Mouse (Mus musculus) heart, postnatal 0 days (tissue): Measurements from ENCODE around the gene Hmga2. TPM values are rescaled to one million over a fixed set of nuclear protein-coding genes. Genes with fewer than 3 reads are reported as not detected.

Experiments used
- ATAC-seq: fragments of 200-750 bp; cut with Nextera tagmentation; 2 replicates; pipeline ENCODE4 v1.8.0; 2017; ENCODE audit warnings: low read depth, moderate number of reproducible peaks, moderate library complexity; ENCODE audit not compliant: insufficient read depth
- DNase-seq: peaks from one replicate; pipeline ENCODE4 v3.0.0-alpha.2; 2016; ENCODE audit warnings: low spot score
- H3K27ac ChIP-seq: fragments of 300-500 bp; sonication (generic); 2 replicates; pipeline ENCODE4 v1.5.1; 2014; ENCODE audit warnings: low read depth, mild to moderate bottlenecking
- H3K27me3 ChIP-seq: fragments of 300-500 bp; sonication (generic); 2 replicates; pipeline ENCODE4 v1.6.1; 2014; ENCODE audit warnings: low read length, mixed read lengths; ENCODE audit not compliant: control insufficient read depth, insufficient read depth
- H3K36me3 ChIP-seq: fragments of 300-500 bp; sonication (generic); replicated peaks from 2 replicates; pipeline ENCODE4 v1.6.1; 2014; ENCODE audit warnings: low read length, mixed read lengths; ENCODE audit not compliant: control insufficient read depth, insufficient read depth
- H3K4me1 ChIP-seq: fragments of 300-500 bp; sonication (generic); 2 replicates; pipeline ENCODE4 v1.6.1; 2014; ENCODE audit warnings: antibody characterized with exemption; ENCODE audit not compliant: control insufficient read depth, insufficient read depth
- H3K4me2 ChIP-seq: fragments of 300-500 bp; sonication (generic); 2 replicates; pipeline ENCODE4 v1.6.1; 2014; ENCODE audit warnings: low read depth, mild to moderate bottlenecking, low read length, moderate library complexity
- H3K4me3 ChIP-seq: fragments of 300-500 bp; sonication (generic); 2 replicates; pipeline ENCODE4 v1.5.1; 2014; ENCODE audit warnings: low read depth, low read length
- H3K9ac ChIP-seq: fragments of 300-500 bp; sonication (generic); replicated peaks from 2 replicates; pipeline ENCODE4 v1.6.1; 2014; ENCODE audit warnings: low read depth, low read length, mixed read lengths
- H3K9me3 ChIP-seq: fragments of 300-500 bp; sonication (generic); replicated peaks from 2 replicates; pipeline ENCODE4 v1.6.1; 2016; ENCODE audit warnings: low read length; ENCODE audit not compliant: control insufficient read depth
- CTCF ChIP-seq: IDR thresholded peaks from 2 replicates; pipeline ENCODE4 v1.5.1; 2016; ENCODE audit warnings: antibody characterized with exemption, control low read depth, low read depth
- EP300 ChIP-seq: IDR thresholded peaks from 2 replicates; pipeline ENCODE4 v1.6.1; 2016; ENCODE audit warnings: antibody characterized with exemption, low read depth
- WGBS: fragments of 180-500 bp; shearing (Covaris S2); extraction: QIAGEN DNeasy Blood & Tissue Kit; methylation state at CpG from one replicate; pipeline ENCODE4 v1.1.7; 2014; 5-methylcytosine and 5-hydroxymethylcytosine counted together
- polyA plus RNA-seq: library from polyadenylated mRNA; unstranded; fragments of >200 nt; fragmentation: Nextera tagmentation; extraction: Ambion mirVana; gene quantifications from 2 replicates; pipeline ENCODE4 v1.2.1, GENCODE M21; 2015
- total RNA-seq: library from RNA; depleted of rRNA; stranded (reverse); fragments of >200 nt; gene quantifications from 2 replicates; pipeline ENCODE4 v1.2.3, GENCODE M21; 2014; ENCODE audit warnings: low replicate concordance

The Hmga2 gene
- total and polyA plus RNA-seq, 2 experiments from 2014 or later, result 0.53 to 1.0 TPM

DNA sequence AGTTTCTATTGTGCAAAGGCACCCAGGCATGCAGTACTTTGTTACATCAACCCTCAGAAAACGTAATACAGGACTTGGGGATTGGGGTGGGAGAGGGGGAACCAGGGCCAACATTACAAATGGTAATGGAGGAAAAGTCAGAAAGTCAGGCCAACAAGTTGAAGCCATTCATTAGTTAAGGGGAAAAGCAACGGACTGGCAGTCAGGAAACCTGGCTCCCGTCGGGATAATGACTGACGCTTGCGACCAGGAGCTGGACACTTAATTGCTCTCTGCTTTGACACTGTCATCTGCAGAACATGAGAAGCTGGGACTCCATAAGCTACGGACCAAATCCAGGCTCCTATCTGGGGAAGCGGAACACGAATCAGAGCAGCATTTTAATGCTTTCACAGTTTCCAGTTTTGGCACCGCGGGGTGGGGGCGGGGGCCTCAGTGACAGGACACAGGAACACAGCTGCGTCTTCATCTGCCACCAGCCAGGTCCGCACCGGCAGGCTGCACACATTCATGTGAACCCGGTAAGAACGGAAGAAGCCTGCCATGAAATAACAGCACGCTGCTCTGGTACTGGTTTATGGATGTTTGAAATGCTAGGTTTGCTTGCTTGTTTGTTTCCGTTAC lies 26.5 kb downstream of the Hmga2 start:
- Histone ChIP-seq H3K36me3 (no peaks in the 10 kb centered on the region), H3K4me1 (no peaks in the 10 kb centered on the region), H3K27ac (no peak overlapping the region), H3K4me2 (peak overlapping the region; percentile 8; the same call in 1 of the 2 replicates), H3K27me3 (no peaks in the 10 kb centered on the region), H3K4me3 (no peak overlapping the region), H3K9me3 (no peaks in the 10 kb centered on the region), H3K9ac (no peak overlapping the region)
- WGBS, result 60% methylated on average over 19 of the region's 19 CpGs
- no peak for TF ChIP-seq CTCF
- TF ChIP-seq EP300, result no peak
- no peak for DNase-seq
- ATAC-seq, result no peak

DNA sequence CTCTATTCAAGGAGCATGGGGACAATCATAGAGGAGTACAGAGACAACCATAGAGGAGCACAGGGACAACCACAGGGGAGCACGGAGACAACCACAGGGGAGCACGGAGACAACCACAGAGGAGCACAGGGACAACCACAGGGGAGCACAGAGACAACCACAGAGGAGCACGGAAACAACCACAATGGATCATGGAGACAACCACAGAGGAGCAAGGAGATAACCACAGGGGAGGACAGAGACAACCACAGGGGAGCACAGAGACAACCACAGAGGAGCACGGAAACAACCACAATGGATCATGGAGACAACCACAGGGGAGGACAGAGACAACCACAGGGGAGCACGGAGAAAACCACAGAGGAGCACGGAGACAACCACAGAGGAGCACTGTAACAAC lies 29.5 kb downstream of the Hmga2 start:
- TF ChIP-seq CTCF (no peak), EP300 (no peak)
- Histone ChIP-seq H3K4me1 (no peaks in the 10 kb centered on the region), H3K9ac (no peak overlapping the region), H3K9me3 (no peaks in the 10 kb centered on the region), H3K27me3 (no peaks in the 10 kb centered on the region), H3K27ac (no peak overlapping the region), H3K4me2 (no peak overlapping the region), H3K4me3 (no peak overlapping the region), H3K36me3 (no peaks in the 10 kb centered on the region)
- WGBS, result 93% methylated on average over 6 of the region's 6 CpGs
- DNase-seq (no peak), ATAC-seq (no peak)

DNA sequence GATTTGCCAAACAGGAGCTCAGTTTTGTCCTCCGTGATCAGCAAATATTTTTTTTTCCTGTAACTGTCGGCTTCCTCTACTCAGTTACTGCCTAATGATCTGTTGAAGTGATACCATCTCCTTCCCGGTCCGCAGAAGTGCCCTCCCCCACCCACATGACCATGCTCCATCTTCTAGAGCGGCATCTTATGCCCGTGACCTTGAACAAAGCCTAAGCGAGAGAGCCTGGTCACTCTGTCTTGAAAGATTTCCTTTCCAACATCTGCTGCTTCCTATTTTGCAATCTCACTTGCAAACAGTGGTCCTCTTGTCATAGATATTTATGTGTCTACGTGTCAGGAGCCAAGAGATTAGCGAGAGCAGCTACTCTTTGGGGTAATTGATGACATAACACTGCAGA lies 30.1 kb downstream of the Hmga2 start:
- Histone ChIP-seq H3K4me1 (no peaks in the 10 kb centered on the region), H3K36me3 (no peaks in the 10 kb centered on the region), H3K4me2 (no peak overlapping the region), H3K4me3 (no peak overlapping the region), H3K9me3 (no peaks in the 10 kb centered on the region), H3K27me3 (no peaks in the 10 kb centered on the region), H3K27ac (no peak overlapping the region), H3K9ac (no peak overlapping the region)
- TF ChIP-seq EP300 (no peak), CTCF (no peak)
- WGBS, result 63% methylated on average over 9 of the region's 9 CpGs
- ATAC-seq (no peak), DNase-seq (no peak)

DNA sequence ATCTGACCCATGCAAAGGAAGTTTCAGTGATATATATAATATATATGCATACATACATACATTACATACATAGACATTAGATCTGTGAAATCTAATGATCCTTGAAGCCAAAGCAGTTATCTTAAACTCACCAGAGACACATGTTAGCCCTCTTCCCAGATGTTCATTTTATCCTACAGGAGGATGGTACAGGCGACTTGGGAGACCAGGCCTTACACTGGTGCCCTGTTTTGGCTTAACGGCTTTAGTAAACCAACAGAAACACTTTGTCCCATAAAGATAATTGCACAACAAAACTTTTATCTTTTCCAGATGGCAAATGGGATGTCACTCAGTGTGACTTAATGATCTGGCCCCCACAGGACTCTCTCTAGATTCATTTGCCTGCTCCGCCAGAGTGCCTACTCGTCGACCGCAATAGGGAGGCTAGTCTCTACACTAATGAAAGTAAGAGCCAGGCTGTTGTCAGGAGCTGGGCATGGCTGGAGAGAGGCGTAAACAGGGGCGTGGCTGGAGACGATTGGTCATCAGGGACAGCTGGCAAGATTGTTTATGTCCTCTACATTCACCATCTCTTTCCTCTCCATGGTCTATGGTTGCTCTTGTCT lies 31.7 kb downstream of the Hmga2 start:
- no peak for DNase-seq
- Histone ChIP-seq H3K9me3 (no peaks in the 10 kb centered on the region), H3K27ac (no peak overlapping the region), H3K4me2 (no peak overlapping the region), H3K27me3 (no peaks in the 10 kb centered on the region), H3K4me1 (no peaks in the 10 kb centered on the region), H3K9ac (no peak overlapping the region), H3K36me3 (no peaks in the 10 kb centered on the region), H3K4me3 (no peak overlapping the region)
- ATAC-seq, result no peak
- no peak for TF ChIP-seq EP300
- no peak for TF ChIP-seq CTCF
- 84% methylated on average over 9 of the region's 9 CpGs for WGBS

DNA sequence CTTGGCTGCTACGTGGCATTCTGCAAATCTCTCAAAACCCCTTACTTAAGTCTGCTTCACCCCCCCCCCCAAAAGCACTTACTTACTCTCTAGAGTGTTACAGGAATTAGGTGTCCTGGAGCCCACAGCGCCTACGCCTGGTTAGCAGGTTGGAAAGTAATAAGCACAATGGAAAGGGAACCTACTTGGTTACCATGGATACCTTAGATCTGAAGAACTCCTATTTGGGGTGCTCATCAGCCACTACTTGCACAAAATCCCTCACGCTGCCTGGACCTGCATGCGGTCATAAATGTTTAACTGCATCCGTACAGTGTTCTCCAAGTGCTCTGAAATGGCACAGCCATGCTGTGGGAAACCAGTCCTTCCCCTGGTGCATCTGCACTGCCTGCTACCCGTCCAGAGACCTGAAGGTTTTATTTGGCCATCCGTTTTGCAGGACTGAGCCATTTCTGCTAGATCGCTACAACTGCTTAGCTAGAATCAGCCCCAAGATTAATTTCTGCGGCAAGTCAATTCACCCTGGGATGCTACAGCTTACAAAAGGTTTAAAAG lies 32.4 kb downstream of the Hmga2 start:
- H3K36me3 ChIP-seq, result no peaks in the 10 kb centered on the region
- no peak overlapping the region for H3K4me3 ChIP-seq
- WGBS, result 87% methylated on average over 10 of the region's 10 CpGs
- ATAC-seq (no peak), DNase-seq (no peak)
- no peaks in the 10 kb centered on the region for H3K9me3 ChIP-seq
- H3K4me2 ChIP-seq, result no peak overlapping the region
- H3K9ac ChIP-seq, result no peak overlapping the region
- TF ChIP-seq EP300, result no peak
- TF ChIP-seq CTCF, result no peak
- H3K4me1 ChIP-seq, result no peaks in the 10 kb centered on the region
- H3K27me3 ChIP-seq, result no peaks in the 10 kb centered on the region
- no peak overlapping the region for H3K27ac ChIP-seq
